Mouse (Mus musculus): ENCODE results near the gene Banf1. TPM values are rescaled to one million over a fixed set of nuclear protein-coding genes. Genes with fewer than 3 reads are reported as not detected.

The Banf1 gene
- total RNA-seq, 2 experiments from 2014 or later = 80.7 to 87.6 TPM

Other genes starting within 250 kb of the Banf1 start
- 100 to 1,000 TPM; 230 to 231 TPM for gene Klc2, start 248.6 kb downstream of the Banf1 start, total RNA-seq (2021)
- 10 to 100 TPM; 52.1 to 52.5 TPM for gene Pacs1, start 94.0 kb downstream of the Banf1 start, total RNA-seq (2021)
- 100 to 1,000 TPM; 215 to 219 TPM for gene Sf3b2, start 71.7 kb downstream of the Banf1 start, total RNA-seq (2021)
- 100 to 1,000 TPM; 102 to 107 TPM for gene Gal3st3, start 68.8 kb downstream of the Banf1 start, total RNA-seq (2021)
- not detected for gene Catsper1, start 31.4 kb downstream of the Banf1 start, total RNA-seq (2021)
- gene Cst6, start 17.6 kb downstream of the Banf1 start, total RNA-seq (2021) = 10 to 100 TPM in 1 of 2 experiments, 1 to 10 TPM in 1; 8.6 to 10.4 TPM
- 10 to 100 TPM; 20.2 to 22.0 TPM for gene Eif1ad, start 427 bp downstream of the Banf1 start, total RNA-seq (2021)
- gene Sart1, start 21.5 kb upstream of the Banf1 start, total RNA-seq (2021) = 100 to 1,000 TPM in 1 of 2 experiments, 10 to 100 TPM in 1; 96.9 to 117 TPM
- gene Tsga10ip, start 35.4 kb upstream of the Banf1 start, total RNA-seq (2021) = under 1 TPM; 0.30 TPM
- 100 to 1,000 TPM; 347 to 383 TPM for gene Drap1, start 57.8 kb upstream of the Banf1 start, total RNA-seq (2021)
- 10 to 100 TPM; 74.7 to 75.3 TPM for gene AI837181, start 58.0 kb upstream of the Banf1 start, total RNA-seq (2021)
- not detected for gene Fosl1, start 80.4 kb upstream of the Banf1 start, total RNA-seq (2021)
- 10 to 100 TPM; 36.5 to 37.0 TPM for gene Ccdc85b, start 90.7 kb upstream of the Banf1 start, total RNA-seq (2021)
- gene Fibp, start 93.4 kb upstream of the Banf1 start, total RNA-seq (2021) = 10 to 100 TPM; 95.7 to 97.4 TPM
- gene Ctsw, start 101.3 kb upstream of the Banf1 start, total RNA-seq (2021) = not detected
- 10 to 100 TPM; 11.6 to 13.1 TPM for gene Efemp2, start 106.8 kb upstream of the Banf1 start, total RNA-seq (2021)
- 10 to 100 TPM; 28.3 to 28.4 TPM for gene Mus81, start 121.2 kb upstream of the Banf1 start, total RNA-seq (2021)
- 1,000 to 10,000 TPM; 1,259 to 1,272 TPM for gene Cfl1, start 123.3 kb upstream of the Banf1 start, total RNA-seq (2021)
- gene 1700020D05Rik, start 136.6 kb upstream of the Banf1 start, total RNA-seq (2021) = 1 to 10 TPM; 4.3 to 6.4 TPM
- gene Snx32, start 143.4 kb upstream of the Banf1 start, total RNA-seq (2021) = 10 to 100 TPM; 79.9 to 85.2 TPM
- not detected for gene Ovol1, start 193.5 kb upstream of the Banf1 start, total RNA-seq (2021)
- 1 to 10 TPM; 6.4 to 6.5 TPM for gene Ap5b1, start 200.9 kb upstream of the Banf1 start, total RNA-seq (2021)
- 10 to 100 TPM; 72.0 to 79.8 TPM for gene Rnaseh2c, start 234.7 kb upstream of the Banf1 start, total RNA-seq (2021)
- gene Kat5, start 243.1 kb upstream of the Banf1 start, total RNA-seq (2021) = 10 to 100 TPM; 78.7 to 86.3 TPM